Mouse (Mus musculus) lung, adult 2 months (tissue): ENCODE data around the gene Card19.

Source experiments
- CTCF ChIP-seq: fragments of 200-500 bp; IDR thresholded peaks from 2 replicates; pipeline ENCODE4 v1.5.1; 2011; ENCODE audit warnings: mild to moderate bottlenecking, low read length, control low read depth; ENCODE audit not compliant: insufficient read depth
- POLR2A ChIP-seq: fragments of 200-500 bp; IDR thresholded peaks from 2 replicates; pipeline ENCODE4 v1.6.1; 2011; ENCODE audit warnings: low read depth, mild to moderate bottlenecking, control low read depth, low read length, borderline replicate concordance; ENCODE audit errors: extremely low read depth

GRCm38 (mm10) chr13:49183646-49184045 is 32.2 kb downstream of the Card19 start:
- no peak for TF ChIP-seq CTCF
- no peak for TF ChIP-seq POLR2A
